Mouse (Mus musculus) ES-Bruce4 (cell line): ENCODE measurements at regions not wholly inside any gene's neighbourhood (a gene's known extent, or its start where the extent isn't known, plus 50 kb on each side); places are given as distances from the start of the nearest gene placed in this dataset.
A peak's percentile ranks its signal among the peaks of the same experiment; 100 is the strongest.

Source experiments
- H3K27ac ChIP-seq: 2 replicates; pipeline ENCODE4 v1.5.1; 2012; ENCODE audit warnings: low read length, inconsistent platforms; ENCODE audit not compliant: insufficient read depth
- H3K27me3 ChIP-seq: 2 replicates; pipeline ENCODE4 v1.6.1; 2012; ENCODE audit warnings: mild to moderate bottlenecking, low read length, inconsistent platforms; ENCODE audit not compliant: control insufficient read depth, poor library complexity, insufficient read depth, severe bottlenecking
- H3K36me3 ChIP-seq: 2 replicates; pipeline ENCODE4 v1.6.1; 2012; ENCODE audit warnings: inconsistent platforms, mild to moderate bottlenecking, low read length, moderate library complexity; ENCODE audit not compliant: control insufficient read depth, poor library complexity, insufficient read depth, severe bottlenecking
- H3K4me1 ChIP-seq: one replicate; pipeline ENCODE4 v1.8.1; 2011; ENCODE audit warnings: low read length; ENCODE audit not compliant: control insufficient read depth, insufficient read depth
- H3K4me3 ChIP-seq: 2 replicates; pipeline ENCODE4 v1.5.1; 2011; ENCODE audit warnings: low read depth, mild to moderate bottlenecking, low read length
- H3K9ac ChIP-seq: 2 replicates; pipeline ENCODE4 v1.6.1; 2012; ENCODE audit warnings: low read depth, mild to moderate bottlenecking, inconsistent platforms; ENCODE audit not compliant: poor library complexity, severe bottlenecking
- H3K9me3 ChIP-seq: replicated peaks from 2 replicates; pipeline ENCODE4 v1.6.1; 2012; ENCODE audit warnings: mild to moderate bottlenecking, low read length, inconsistent platforms; ENCODE audit not compliant: control insufficient read depth, poor library complexity, insufficient read depth, severe bottlenecking
- CTCF ChIP-seq: IDR thresholded peaks from one replicate; pipeline ENCODE4 v1.8.1; 2011; ENCODE audit warnings: low read depth, low read length
- EP300 ChIP-seq: IDR thresholded peaks from 2 replicates; pipeline ENCODE4 v1.6.1; 2011; ENCODE audit warnings: low read depth, low read length; ENCODE audit not compliant: insufficient read depth
- POLR2A ChIP-seq: IDR thresholded peaks from one replicate; pipeline ENCODE4 v1.8.1; 2011; ENCODE audit warnings: low read length; ENCODE audit not compliant: insufficient read depth

GRCm38 (mm10) chr1:183657043-183657442, 239.0 kb downstream of the Hhipl2 start:
- no peaks in the 10 kb centered on the region for H3K36me3 ChIP-seq
- H3K9ac ChIP-seq: no peak overlapping the region
- no peaks in the 10 kb centered on the region for H3K9me3 ChIP-seq
- no peak overlapping the region for H3K27ac ChIP-seq
- H3K27me3 ChIP-seq: no peaks in the 10 kb centered on the region
- H3K4me1 ChIP-seq: no peaks in the 10 kb centered on the region
- TF ChIP-seq POLR2A (no peak), CTCF (peak; percentile 82), EP300 (no peak)
- no peak overlapping the region for H3K4me3 ChIP-seq

GRCm38 (mm10) chr1:183660541-183660940, 242.5 kb downstream of the Hhipl2 start:
- Histone ChIP-seq H3K9me3 (no peaks in the 10 kb centered on the region), H3K27me3 (no peaks in the 10 kb centered on the region), H3K27ac (no peak overlapping the region), H3K4me3 (no peak overlapping the region), H3K9ac (no peak overlapping the region), H3K4me1 (no peaks in the 10 kb centered on the region), H3K36me3 (no peaks in the 10 kb centered on the region)
- TF ChIP-seq CTCF: no peak
- TF ChIP-seq POLR2A: no peak
- TF ChIP-seq EP300: no peak

- no peaks in the 10 kb centered on the region for H3K36me3 ChIP-seq
- H3K9ac ChIP-seq: no peak overlapping the region
- H3K4me3 ChIP-seq: no peak overlapping the region
- H3K27ac ChIP-seq: no peak overlapping the region
- TF ChIP-seq CTCF: no peak
- TF ChIP-seq EP300: no peak
- TF ChIP-seq POLR2A: no peak
- no peaks in the 10 kb centered on the region for H3K9me3 ChIP-seq
- H3K4me1 ChIP-seq: no peaks in the 10 kb centered on the region
- H3K27me3 ChIP-seq: no peaks in the 10 kb centered on the region
These were observed 244.5 kb downstream of the Hhipl2 start for GRCm38 (mm10) chr1:183662369-183663043.

GRCm38 (mm10) chr1:183669271-183669670, 251.3 kb downstream of the Hhipl2 start:
- Histone ChIP-seq H3K4me1 (no peaks in the 10 kb centered on the region), H3K27ac (no peak overlapping the region), H3K36me3 (no peaks in the 10 kb centered on the region), H3K9me3 (no peaks in the 10 kb centered on the region; the same call in 1 of the 2 replicates), H3K9ac (no peak overlapping the region), H3K4me3 (no peak overlapping the region), H3K27me3 (no peaks in the 10 kb centered on the region)
- TF ChIP-seq EP300: no peak
- no peak for TF ChIP-seq POLR2A
- TF ChIP-seq CTCF: no peak

GRCm38 (mm10) chr1:183669674-183670073, 251.7 kb downstream of the Hhipl2 start:
- TF ChIP-seq EP300 (no peak), CTCF (no peak), POLR2A (no peak)
- Histone ChIP-seq H3K36me3 (no peaks in the 10 kb centered on the region), H3K9ac (no peak overlapping the region), H3K27ac (no peak overlapping the region), H3K27me3 (no peaks in the 10 kb centered on the region), H3K4me3 (no peak overlapping the region), H3K4me1 (no peaks in the 10 kb centered on the region), H3K9me3 (no peaks in the 10 kb centered on the region; the same call in 1 of the 2 replicates)

- Histone ChIP-seq H3K9ac (no peak overlapping the region), H3K27me3 (no peaks in the 10 kb centered on the region), H3K27ac (no peak overlapping the region), H3K4me3 (no peak overlapping the region), H3K4me1 (no peaks in the 10 kb centered on the region), H3K9me3 (no peaks in the 10 kb centered on the region; the same call in 1 of the 2 replicates), H3K36me3 (no peaks in the 10 kb centered on the region)
- TF ChIP-seq EP300 (no peak), CTCF (no peak), POLR2A (no peak)
These were observed 252.5 kb downstream of the Hhipl2 start for GRCm38 (mm10) chr1:183670542-183670941.
